Mouse (Mus musculus) neural tube, embryonic 12.5 days (tissue): ENCODE results near the gene Gm36028. TPM values are rescaled to one million over a fixed set of nuclear protein-coding genes. Genes with fewer than 3 reads are reported as not detected.

ENCODE experiments used
- ATAC-seq: fragments of 200-750 bp; cut with Nextera tagmentation; 2 replicates; pipeline ENCODE4 v1.8.0; 2017; ENCODE audit warnings: low read depth, mild to moderate bottlenecking, moderate TSS enrichment, moderate library complexity; ENCODE audit not compliant: low FRiP score
- H3K27ac ChIP-seq: fragments of 300-500 bp; sonication (generic); 2 replicates; pipeline ENCODE4 v1.5.1; 2016
- H3K27me3 ChIP-seq: fragments of 300-500 bp; sonication (generic); replicated peaks from 2 replicates; pipeline ENCODE4 v1.6.1; 2016; ENCODE audit warnings: mild to moderate bottlenecking
- H3K36me3 ChIP-seq: fragments of 300-500 bp; sonication (generic); 2 replicates; pipeline ENCODE4 v1.6.1; 2016; ENCODE audit warnings: mild to moderate bottlenecking
- H3K4me1 ChIP-seq: fragments of 300-500 bp; sonication (generic); 2 replicates; pipeline ENCODE4 v1.6.1; 2016
- H3K4me2 ChIP-seq: fragments of 300-500 bp; sonication (generic); replicated peaks from 2 replicates; pipeline ENCODE4 v1.6.1; 2016; ENCODE audit warnings: mild to moderate bottlenecking
- H3K4me3 ChIP-seq: fragments of 300-500 bp; sonication (generic); 2 replicates; pipeline ENCODE4 v1.5.1; 2016
- H3K9ac ChIP-seq: fragments of 300-500 bp; sonication (generic); 2 replicates; pipeline ENCODE4 v1.6.1; 2016; ENCODE audit warnings: mild to moderate bottlenecking
- H3K9me3 ChIP-seq: fragments of 300-500 bp; sonication (generic); 2 replicates; pipeline ENCODE4 v1.6.1; 2016; ENCODE audit warnings: mild to moderate bottlenecking
- WGBS: fragments of 180-500 bp; shearing (Covaris S2); methylation state at CpG from one replicate; pipeline ENCODE4 v1.1.7; 2016; 5-methylcytosine and 5-hydroxymethylcytosine counted together
- polyA plus RNA-seq: library from polyadenylated mRNA; unstranded; fragments of >200 nt; fragmentation: Nextera tagmentation; extraction: Ambion mirVana; gene quantifications from 2 replicates; pipeline ENCODE4 v1.2.1, GENCODE M21; 2016

The Gm36028 gene
- polyA plus RNA-seq, 1 experiment from 2014 or later = not detected

- H3K27ac ChIP-seq = no peak overlapping the region
- H3K4me3 ChIP-seq = no peak overlapping the region
- H3K9me3 ChIP-seq = no peaks in the 10 kb centered on the region
- H3K9ac ChIP-seq = no peak overlapping the region
- no peaks in the 10 kb centered on the region for H3K36me3 ChIP-seq
- no peaks in the 10 kb centered on the region for H3K27me3 ChIP-seq
- no peak for ATAC-seq
- H3K4me2 ChIP-seq = no peak overlapping the region
- no peaks in the 10 kb centered on the region for H3K4me1 ChIP-seq
- 82% methylated on average over 5 of the region's 5 CpGs for WGBS
Measured at GRCm38 (mm10) chr16:37854593-37854992, 6.4 kb downstream of the Gm36028 start.

DNA sequence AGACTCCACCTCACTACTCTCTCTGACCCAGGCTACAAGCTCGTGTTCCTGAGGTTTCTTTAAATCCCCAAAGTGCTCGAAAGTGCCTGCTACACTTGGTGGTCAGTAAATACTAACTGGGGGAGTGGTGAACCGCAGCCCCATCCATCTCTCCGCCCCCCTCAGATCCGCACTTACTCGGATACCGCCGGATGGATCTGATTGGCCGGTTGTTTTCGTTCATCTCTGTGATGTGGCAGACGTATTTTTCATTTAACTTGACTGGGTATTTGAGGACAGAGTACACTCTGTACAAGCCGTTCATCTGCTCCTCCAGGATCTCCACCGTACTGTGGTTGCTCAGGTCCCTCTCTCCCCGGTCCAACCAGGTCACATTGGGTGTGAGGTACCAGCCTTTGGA lies 6.9 kb downstream of the Gm36028 start:
- H3K36me3 ChIP-seq = no peaks in the 10 kb centered on the region
- WGBS = 74% methylated on average over 14 of the region's 14 CpGs
- no peak for ATAC-seq
- H3K4me3 ChIP-seq = no peak overlapping the region
- H3K9ac ChIP-seq = no peak overlapping the region
- no peaks in the 10 kb centered on the region for H3K27me3 ChIP-seq
- no peaks in the 10 kb centered on the region for H3K4me1 ChIP-seq
- H3K4me2 ChIP-seq = no peak overlapping the region
- no peaks in the 10 kb centered on the region for H3K9me3 ChIP-seq
- H3K27ac ChIP-seq = no peak overlapping the region

- ATAC-seq = no peak
- H3K4me2 ChIP-seq = no peak overlapping the region
- H3K36me3 ChIP-seq = no peaks in the 10 kb centered on the region
- no peak overlapping the region for H3K27ac ChIP-seq
- H3K4me1 ChIP-seq = no peaks in the 10 kb centered on the region
- WGBS = 80% methylated on average over 9 of the region's 9 CpGs
- no peaks in the 10 kb centered on the region for H3K27me3 ChIP-seq
- H3K9me3 ChIP-seq = no peaks in the 10 kb centered on the region
- no peak overlapping the region for H3K9ac ChIP-seq
- no peak overlapping the region for H3K4me3 ChIP-seq
Measured at GRCm38 (mm10) chr16:37853279-37853678, 7.7 kb downstream of the Gm36028 start.

GRCm38 (mm10) chr16:37851366-37851765 lies 9.6 kb downstream of the Gm36028 start:
- Histone ChIP-seq H3K4me1 (no peaks in the 10 kb centered on the region), H3K4me3 (no peak overlapping the region), H3K36me3 (no peaks in the 10 kb centered on the region), H3K27ac (no peak overlapping the region), H3K27me3 (no peaks in the 10 kb centered on the region), H3K9ac (no peak overlapping the region), H3K9me3 (no peaks in the 10 kb centered on the region), H3K4me2 (no peak overlapping the region)
- ATAC-seq = no peak
- WGBS = 57% methylated on average over 5 of the region's 5 CpGs

- Histone ChIP-seq H3K27ac (no peak overlapping the region), H3K36me3 (no peaks in the 10 kb centered on the region), H3K4me1 (no peaks in the 10 kb centered on the region), H3K4me3 (no peak overlapping the region), H3K4me2 (no peak overlapping the region), H3K9me3 (no peaks in the 10 kb centered on the region), H3K9ac (no peak overlapping the region), H3K27me3 (no peaks in the 10 kb centered on the region)
- WGBS = 90% methylated on average over 3 of the region's 3 CpGs
- no peak for ATAC-seq
Measured at GRCm38 (mm10) chr16:37847081-37847480, 13.9 kb downstream of the Gm36028 start.

- Histone ChIP-seq H3K4me2 (no peak overlapping the region), H3K27me3 (no peaks in the 10 kb centered on the region), H3K9ac (no peak overlapping the region), H3K4me3 (no peak overlapping the region), H3K4me1 (no peaks in the 10 kb centered on the region), H3K27ac (no peak overlapping the region), H3K9me3 (no peaks in the 10 kb centered on the region), H3K36me3 (no peaks in the 10 kb centered on the region)
- ATAC-seq = no peak
- WGBS = 84% methylated on average over 7 of the region's 7 CpGs
Measured at GRCm38 (mm10) chr16:37845202-37845925, 15.6 kb downstream of the Gm36028 start.

DNA sequence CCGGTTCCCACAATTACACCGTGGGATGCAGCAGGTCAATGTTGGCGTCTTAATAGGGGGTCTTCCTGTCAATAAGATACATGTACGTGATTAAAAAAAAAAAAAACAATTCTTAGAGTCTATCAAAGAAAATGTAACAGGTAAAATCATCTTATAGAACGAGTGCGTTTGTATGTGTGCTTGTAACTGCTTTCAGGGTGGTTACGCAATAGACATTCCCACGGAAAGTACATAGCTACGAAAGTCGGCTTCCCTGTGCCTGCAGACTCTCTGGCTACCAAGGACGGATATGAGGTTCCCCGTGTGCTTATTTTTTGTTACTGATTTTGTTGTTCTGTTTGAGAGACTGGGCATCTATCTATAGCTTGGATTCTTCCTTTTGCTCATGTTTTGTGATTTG lies 17.2 kb downstream of the Gm36028 start:
- no peak overlapping the region for H3K9ac ChIP-seq
- 90% methylated on average over 12 of the region's 12 CpGs for WGBS
- H3K4me3 ChIP-seq = no peak overlapping the region

DNA sequence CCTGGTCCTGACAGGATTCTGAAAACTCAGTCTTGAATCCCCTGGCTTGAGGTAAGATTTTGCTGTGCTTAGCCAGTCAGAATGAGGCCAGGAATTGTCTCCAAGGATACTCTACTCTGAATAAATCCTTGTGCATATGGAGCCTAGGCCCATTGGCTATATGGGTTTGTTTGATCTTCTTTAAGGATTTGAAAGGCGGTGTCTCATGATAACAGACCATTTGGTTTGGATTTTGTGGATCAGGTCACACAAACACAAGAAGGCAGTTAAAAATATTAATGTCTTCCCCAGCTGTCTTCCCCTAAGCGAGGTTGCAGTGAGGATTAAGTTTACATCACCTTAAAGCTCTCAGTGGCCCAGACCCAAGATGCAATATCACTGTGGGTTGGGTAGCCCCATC lies 18.5 kb downstream of the Gm36028 start:
- Histone ChIP-seq H3K27ac (no peak overlapping the region), H3K4me3 (no peak overlapping the region), H3K4me1 (no peaks in the 10 kb centered on the region), H3K27me3 (no peaks in the 10 kb centered on the region), H3K36me3 (no peaks in the 10 kb centered on the region), H3K9ac (no peak overlapping the region), H3K4me2 (no peak overlapping the region), H3K9me3 (no peaks in the 10 kb centered on the region)
- no peak for ATAC-seq
- 76% methylated on average over 2 of the region's 2 CpGs for WGBS

More for the DNA sequence above, 17.2 kb downstream of the Gm36028 start:
- Histone ChIP-seq H3K4me1 (no peaks in the 10 kb centered on the region), H3K36me3 (no peaks in the 10 kb centered on the region), H3K4me2 (no peak overlapping the region), H3K9me3 (no peaks in the 10 kb centered on the region), H3K27me3 (no peaks in the 10 kb centered on the region), H3K27ac (no peak overlapping the region)
- no peak for ATAC-seq

DNA sequence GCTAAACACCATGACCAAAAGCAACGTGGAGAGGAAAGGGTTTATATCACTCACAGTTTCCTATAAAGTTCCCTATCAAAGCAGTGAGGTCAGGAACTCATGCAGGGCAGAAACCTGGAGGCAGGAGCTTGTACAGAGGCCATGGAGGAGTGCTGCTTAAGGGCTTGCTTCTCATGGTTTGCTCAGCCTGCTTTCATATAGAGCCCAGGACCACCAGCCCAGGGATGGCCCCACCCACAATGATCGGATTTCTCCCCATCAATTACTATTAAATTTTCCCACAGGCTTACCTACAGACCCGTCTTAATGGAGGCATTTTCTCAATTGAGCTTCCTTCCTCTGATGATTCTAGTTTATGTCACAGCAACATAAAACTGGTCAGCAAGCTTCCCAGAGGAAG lies 23.4 kb downstream of the Gm36028 start:
- H3K36me3 ChIP-seq = peaks cover 18% of the 10 kb centered on the region
- no peaks in the 10 kb centered on the region for H3K27me3 ChIP-seq
- H3K27ac ChIP-seq = no peak overlapping the region
- H3K4me1 ChIP-seq = no peaks in the 10 kb centered on the region
- H3K4me3 ChIP-seq = no peak overlapping the region
- no peak overlapping the region for H3K9ac ChIP-seq
- H3K4me2 ChIP-seq = no peak overlapping the region
- no peak for ATAC-seq
- no peaks in the 10 kb centered on the region for H3K9me3 ChIP-seq
- 78% methylated on average over 3 of the region's 3 CpGs for WGBS

GRCm38 (mm10) chr16:37831041-37831440 lies 29.9 kb downstream of the Gm36028 start:
- Histone ChIP-seq H3K4me2 (no peak overlapping the region), H3K4me3 (no peak overlapping the region), H3K4me1 (no peaks in the 10 kb centered on the region), H3K27ac (no peak overlapping the region), H3K9me3 (no peaks in the 10 kb centered on the region), H3K36me3 (peaks cover 60% of the 10 kb centered on the region), H3K9ac (no peak overlapping the region), H3K27me3 (no peaks in the 10 kb centered on the region)
- 90% methylated on average over 7 of the region's 7 CpGs for WGBS
- no peak for ATAC-seq

GRCm38 (mm10) chr16:37826286-37826685 lies 34.7 kb downstream of the Gm36028 start:
- Histone ChIP-seq H3K9ac (no peak overlapping the region), H3K36me3 (peaks cover 68% of the 10 kb centered on the region), H3K9me3 (no peaks in the 10 kb centered on the region), H3K27me3 (no peaks in the 10 kb centered on the region), H3K27ac (no peak overlapping the region), H3K4me2 (no peak overlapping the region), H3K4me1 (no peaks in the 10 kb centered on the region), H3K4me3 (no peak overlapping the region)
- WGBS = 90% methylated on average over 3 of the region's 3 CpGs
- ATAC-seq = no peak

- Histone ChIP-seq H3K4me1 (no peaks in the 10 kb centered on the region), H3K27me3 (no peaks in the 10 kb centered on the region), H3K27ac (no peak overlapping the region), H3K4me2 (no peak overlapping the region), H3K9ac (no peak overlapping the region), H3K9me3 (no peaks in the 10 kb centered on the region), H3K36me3 (peaks cover 67% of the 10 kb centered on the region), H3K4me3 (no peak overlapping the region)
- 94% methylated on average over 12 of the region's 12 CpGs for WGBS
- no peak for ATAC-seq
Measured at GRCm38 (mm10) chr16:37824778-37825505, 36.0 kb downstream of the Gm36028 start.

- H3K36me3 ChIP-seq = peaks cover 63% of the 10 kb centered on the region
- 93% methylated on average over 5 of the region's 5 CpGs for WGBS
- no peak overlapping the region for H3K9ac ChIP-seq
Measured at GRCm38 (mm10) chr16:37823949-37824348, 37.0 kb downstream of the Gm36028 start.

More at GRCm38 (mm10) chr16:37823949-37824348, 37.0 kb downstream of the Gm36028 start:
- Histone ChIP-seq H3K27me3 (no peaks in the 10 kb centered on the region), H3K4me3 (no peak overlapping the region), H3K4me1 (no peaks in the 10 kb centered on the region), H3K9me3 (no peaks in the 10 kb centered on the region), H3K27ac (no peak overlapping the region), H3K4me2 (no peak overlapping the region)
- ATAC-seq = no peak
